Mouse (Mus musculus) brain, embryonic 14.5 days (tissue): ENCODE data around the gene Cngb1.

Source experiments
- CTCF ChIP-seq: fragments of 200-500 bp; IDR thresholded peaks from 2 replicates; pipeline ENCODE4 v1.5.1; 2012; ENCODE audit warnings: inconsistent platforms, mild to moderate bottlenecking, moderate library complexity, borderline replicate concordance; ENCODE audit not compliant: insufficient read depth, insufficient read length; ENCODE audit errors: extremely low read depth
- POLR2A ChIP-seq: fragments of 200-500 bp; IDR thresholded peaks from 2 replicates; pipeline ENCODE4 v1.6.1; 2012; ENCODE audit warnings: mild to moderate bottlenecking, inconsistent platforms, borderline replicate concordance; ENCODE audit not compliant: poor library complexity, insufficient read depth, insufficient read length, severe bottlenecking; ENCODE audit errors: extremely low read depth

DNA sequence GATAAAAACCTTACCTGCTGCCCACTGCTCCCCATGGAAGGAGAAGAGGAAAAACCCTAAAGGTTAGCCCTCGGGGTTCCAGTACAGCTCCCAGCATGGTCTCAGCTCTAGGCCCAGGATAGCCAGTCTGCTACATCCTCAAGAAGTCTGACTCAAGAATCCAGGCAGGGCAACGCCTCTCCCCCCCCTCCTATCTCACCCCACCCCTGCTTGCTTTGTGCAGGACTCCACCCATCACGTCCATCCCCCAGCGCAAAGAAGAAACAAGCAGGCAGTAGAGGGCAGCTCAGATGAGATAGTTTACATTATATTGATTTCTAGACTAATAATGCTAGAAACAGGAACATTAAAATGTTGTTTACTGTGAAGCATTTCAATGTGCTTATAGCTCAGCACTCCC lies 34.5 kb downstream of the Cngb1 start:
- TF ChIP-seq CTCF (no peak), POLR2A (no peak)
